Mouse (Mus musculus) heart, adult 18-20 months (tissue): ENCODE measurements around the gene Nrxn3. TPM values are rescaled to one million over a fixed set of nuclear protein-coding genes. Genes with fewer than 3 reads are reported as not detected.

Experiments used
- DNase-seq, 2 experiments: peaks; one replicate each; pipeline ENCODE4 v3.0.0; 2021 to 2022; ENCODE audit warnings: mixed read lengths in 1 of 2
- total RNA-seq, 2 experiments: library from RNA; stranded (reverse); gene quantifications; 2 replicates each; pipeline ENCODE4 v1.2.3; 2021

Gene Nrxn3
- total RNA-seq, 2 experiments from 2014 or later, result 0.10 to 0.15 TPM

DNA sequence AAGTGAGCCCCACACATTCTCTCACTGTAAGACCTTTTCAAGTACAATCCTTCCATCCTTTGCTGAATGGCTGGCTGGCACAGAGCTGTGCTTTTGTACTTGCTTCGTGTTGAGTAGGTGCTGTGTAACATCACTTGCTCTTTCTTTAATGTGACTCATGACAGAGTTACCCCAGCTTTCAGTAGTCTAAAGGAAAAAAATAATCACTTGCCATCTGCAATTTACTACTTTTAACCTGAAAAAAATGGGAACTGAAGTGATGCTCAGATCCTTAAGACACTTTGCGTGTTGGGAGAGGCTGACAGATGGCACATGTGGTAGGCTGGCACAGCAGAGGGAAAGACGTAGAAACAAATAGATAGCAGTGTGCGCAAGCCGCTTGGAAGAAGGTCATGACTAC is 987.8 kb downstream of the Nrxn3 start:
- no peak for DNase-seq

DNA sequence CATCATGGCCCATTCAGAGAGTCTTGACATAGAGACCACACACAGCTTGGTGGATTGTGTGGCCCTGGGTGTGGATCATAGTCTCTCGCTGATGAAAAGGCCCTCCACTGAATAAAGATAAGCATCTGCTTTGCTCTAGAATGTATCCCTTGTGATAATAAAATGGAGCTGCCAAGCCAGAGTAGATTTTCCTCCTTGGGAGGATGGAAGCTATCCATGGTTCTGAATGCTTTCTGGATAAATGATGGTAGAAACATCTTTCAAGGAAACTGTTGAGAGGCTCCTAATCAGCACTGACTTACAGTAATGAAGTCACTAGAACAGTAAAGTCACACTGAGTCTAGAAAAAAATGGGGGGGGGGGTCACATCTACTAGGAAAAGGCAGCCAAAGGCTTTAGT is 989.1 kb downstream of the Nrxn3 start:
- no peak for DNase-seq

DNA sequence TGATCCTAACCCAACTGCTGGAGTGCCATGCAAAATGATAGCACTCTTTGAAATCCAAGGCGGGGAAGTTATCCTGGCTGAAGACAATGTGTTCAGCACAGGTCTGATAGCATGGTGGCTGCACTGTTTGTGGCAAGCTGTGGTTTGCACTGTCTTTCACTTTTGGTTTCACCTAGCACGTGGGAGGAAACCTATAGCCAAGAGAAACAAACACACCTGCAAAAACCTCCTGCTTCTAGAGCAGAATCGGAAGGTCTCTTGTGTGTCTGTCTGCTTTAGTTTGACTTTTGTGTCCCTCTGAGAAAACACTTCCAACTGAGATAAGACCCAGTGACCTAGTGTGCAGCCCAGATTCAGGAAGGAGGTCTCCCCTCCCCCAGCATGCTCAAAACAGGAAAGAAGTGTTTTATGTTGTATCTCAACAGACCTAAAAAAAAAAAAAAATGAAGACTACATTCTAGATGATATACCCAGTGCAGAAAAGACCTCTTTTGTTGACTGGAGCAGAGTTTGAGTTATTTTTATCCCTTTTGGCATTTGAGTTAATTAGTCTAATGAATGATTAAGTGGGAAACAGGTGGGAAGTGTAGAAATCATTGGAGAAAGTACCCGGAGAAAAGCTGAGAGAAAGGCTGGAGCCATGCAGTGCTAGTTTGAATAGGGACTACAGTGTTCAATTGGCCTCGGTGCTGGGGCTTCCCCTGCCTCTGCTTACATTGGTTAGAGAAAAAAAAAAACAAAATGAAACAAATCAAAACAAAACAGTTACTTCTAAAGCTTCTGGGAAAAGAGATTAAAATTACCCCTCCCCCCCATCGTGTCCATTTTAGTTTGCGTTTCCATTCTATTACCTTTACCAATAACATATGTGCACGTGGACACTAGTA is 996.8 kb downstream of the Nrxn3 start:
- DNase-seq, result no peak

DNA sequence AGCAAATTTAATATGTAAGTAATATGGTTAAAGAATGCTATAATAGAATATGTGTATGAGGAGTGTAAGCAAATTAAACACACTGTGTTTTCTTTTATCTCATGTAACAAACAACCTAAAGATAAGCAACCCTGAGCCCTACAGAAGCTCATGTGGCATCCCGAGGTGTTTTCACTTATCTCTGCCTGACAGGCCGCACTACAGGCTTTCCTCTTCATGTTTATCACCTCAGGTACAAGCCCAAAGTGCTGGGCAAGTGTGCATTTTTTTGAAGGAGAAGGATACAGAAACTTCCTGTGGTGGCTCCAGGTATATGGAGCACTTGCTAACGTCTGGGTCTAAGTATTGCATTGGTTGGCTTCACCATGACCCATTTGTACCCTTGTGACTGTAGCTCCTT is 998.3 kb downstream of the Nrxn3 start:
- no peak for DNase-seq

DNA sequence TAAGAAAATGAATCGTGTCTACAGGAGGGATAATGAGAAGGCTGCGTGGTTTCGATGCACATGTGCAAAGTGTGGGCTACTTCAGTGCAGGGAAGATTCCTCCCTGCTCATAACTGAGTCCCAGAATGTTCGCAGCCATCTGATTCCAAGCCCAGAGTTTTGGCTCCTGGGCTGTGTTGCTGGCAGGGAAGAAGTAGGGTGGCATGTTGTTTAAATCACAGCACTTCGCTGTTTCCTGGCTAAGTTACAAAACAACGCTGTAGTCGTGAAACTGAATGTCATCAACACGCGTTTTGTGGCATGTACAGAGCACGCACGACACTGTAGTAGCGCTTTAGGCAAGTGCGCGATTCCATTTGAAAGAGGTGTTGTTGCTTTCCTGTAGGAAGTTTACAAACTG is 999.8 kb downstream of the Nrxn3 start:
- no peak for DNase-seq

DNA sequence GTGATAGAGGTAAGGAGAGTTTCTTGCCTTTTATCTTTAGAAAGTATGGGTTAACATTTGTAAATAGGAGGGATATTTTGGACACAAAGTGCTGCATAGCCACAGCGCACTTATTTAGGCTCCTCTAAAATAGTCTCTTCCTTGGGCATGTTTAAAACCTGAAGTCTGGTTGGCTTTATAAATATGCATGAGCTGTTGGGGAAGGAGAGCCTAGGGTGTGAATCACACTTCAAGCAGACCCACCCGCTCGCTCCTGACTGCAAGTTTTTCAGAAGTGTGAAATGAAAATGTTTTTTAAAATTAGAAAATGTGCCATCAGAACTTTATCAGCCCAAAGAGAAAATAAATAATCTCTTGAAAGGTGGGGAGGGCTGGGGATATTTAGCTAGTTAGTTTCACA is 1001.4 kb downstream of the Nrxn3 start:
- DNase-seq, result no peak

DNA sequence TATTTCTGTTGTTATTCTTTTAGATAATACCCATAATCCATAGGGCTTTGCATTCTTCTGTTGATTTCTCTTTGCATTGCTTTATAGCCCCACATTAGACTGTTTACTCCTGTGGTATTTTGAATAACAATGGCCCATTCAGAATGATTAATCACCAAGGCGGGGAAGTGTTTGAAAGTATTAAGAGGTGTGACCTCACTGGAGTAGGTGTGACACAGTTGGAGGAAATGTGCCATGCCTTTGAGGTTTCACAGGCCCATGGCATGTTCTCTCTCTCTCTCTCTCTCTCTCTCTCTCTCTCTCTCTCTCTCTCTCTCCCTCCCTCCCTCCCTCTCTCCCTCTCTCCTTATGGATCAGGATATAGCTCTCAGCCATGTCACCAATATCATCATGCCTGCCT is 1019.6 kb downstream of the Nrxn3 start:
- no peak for DNase-seq

DNA sequence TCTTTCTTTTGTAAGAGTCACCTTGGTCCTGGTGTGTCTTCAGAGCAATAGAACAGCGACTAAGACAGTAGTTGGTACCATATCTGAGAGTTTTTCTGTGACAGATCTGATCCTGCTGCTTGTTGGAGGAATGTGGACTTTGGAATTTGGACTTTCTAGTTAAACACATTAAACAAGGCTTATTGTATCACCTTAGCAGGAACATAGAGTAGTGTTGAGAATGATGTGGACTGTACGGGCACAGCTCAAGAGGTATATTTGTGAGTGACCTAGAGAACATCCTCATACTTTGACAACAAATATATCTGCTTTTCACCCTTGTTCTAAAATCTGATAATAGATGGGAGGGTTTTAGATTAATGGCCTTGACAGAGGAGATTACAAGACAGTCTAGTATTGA is 1020.1 kb downstream of the Nrxn3 start:
- DNase-seq, result no peak

DNA sequence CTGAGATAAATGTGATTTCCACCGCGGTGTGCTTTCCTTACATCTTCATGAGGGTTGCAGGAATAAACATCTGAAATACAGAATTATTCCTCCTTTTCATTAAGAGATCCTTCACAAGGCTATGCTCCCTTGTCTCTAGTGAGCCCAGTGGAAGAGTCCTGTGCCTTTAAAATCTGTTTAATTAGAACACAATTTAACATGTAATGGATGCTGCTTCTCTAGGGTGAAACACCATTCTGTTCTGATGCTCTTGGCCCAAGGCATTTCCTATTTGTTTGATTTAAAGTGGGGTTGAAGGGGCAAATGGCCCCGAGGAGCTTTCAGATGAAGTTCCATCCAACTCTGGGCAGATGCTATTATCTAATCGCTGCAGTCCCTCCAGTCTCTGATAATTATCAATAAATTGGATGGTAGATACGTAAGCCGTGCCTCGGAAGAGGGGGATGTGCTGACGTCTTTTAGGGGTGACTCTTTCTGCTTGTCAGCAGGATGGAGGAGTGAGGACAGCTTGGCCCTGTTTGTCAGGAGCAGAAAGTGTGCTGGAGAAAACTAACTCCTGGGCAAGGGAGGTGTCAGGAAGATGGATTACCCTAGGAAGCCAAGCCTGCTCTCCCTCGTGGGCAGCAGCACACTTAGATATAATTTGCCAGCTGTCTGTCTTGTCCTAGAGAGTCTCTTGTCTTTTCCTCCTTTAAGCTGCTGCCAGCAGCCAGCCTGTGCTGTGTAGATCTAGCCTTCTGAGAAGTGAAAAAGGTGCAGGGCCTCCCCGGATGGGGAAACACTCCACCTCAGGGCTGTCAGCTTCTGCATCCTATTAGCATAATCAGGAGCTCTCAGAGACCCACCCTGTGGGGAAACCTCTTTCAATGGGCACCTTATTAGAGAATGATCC is 1041.8 kb downstream of the Nrxn3 start:
- DNase-seq, result no peak

DNA sequence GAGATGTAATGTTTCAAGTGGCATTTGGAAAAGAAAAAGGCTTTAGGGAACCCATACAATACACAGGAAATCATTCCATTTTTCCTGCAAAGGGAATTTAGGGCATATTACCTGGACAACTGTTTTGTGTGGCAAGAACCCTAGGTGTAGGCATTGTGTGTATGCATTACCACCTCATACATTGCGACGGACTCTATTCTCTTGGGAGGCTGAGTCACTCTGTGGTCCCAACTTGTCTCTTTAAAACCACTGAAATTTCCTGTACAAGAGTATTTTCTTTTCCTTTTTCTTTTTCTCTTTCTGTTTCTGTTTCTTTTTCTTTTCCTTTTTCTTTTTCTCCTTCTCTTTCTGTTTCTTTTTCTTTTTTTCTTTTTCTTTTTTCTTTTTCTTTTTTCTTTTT is 1042.5 kb downstream of the Nrxn3 start:
- no peak for DNase-seq

DNA sequence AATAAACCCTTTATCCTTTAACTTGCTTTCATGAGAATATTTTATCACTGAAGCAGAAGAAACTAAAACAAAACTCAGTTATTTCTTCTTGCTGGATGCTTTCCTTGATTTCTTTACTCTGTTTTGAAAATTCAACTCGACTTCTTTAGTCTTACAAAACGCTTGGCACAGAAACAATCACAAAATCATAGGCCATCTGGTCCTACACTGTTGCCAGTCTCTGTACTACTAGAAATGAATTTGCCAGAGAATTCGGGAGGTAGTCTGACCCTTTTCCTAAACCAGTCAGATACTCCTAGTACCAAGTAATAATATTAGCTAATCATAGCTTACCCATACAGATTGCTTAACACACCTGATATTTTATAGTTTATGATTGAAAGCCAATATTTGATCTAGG is 1066.1 kb downstream of the Nrxn3 start:
- no peak for DNase-seq

DNA sequence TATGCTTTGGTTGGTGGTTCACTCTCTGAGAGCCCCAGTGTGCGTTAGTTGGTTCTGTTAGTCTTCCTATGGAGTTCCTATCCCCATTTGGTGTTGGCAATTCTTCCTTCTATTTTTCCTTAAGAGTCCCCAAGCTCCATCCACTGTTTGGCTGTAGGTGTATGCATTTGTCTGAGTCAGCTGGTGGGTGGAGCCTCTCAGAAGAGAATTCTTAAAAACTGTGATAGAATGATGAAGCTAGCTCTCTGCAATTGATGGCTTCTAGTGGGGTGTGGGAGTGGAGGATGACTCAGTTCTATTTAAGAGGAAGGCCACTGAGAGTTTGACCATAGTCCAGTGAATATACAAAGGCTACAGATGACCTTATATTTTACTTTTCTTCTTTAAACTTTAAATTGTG is 1067.3 kb downstream of the Nrxn3 start:
- DNase-seq, result no peak

DNA sequence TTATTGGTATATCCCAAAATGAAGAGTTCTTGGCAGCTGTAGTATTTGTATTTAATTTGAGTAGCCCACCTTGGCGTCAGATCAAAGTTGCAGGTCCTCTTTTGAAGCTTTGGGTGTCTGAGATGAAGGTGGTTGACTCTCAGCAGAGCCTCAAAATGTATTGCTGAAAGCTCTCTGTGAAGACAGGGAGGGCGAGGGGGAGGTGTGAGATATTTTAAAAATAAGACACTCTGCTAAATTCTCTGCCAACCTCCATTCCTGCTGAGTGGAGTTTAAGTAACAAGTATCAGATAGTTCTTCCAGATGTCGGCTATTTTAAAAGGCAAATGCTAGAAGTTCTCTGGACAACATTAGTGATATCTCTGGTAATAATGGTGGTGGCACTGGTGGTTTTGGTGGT is 1069.2 kb downstream of the Nrxn3 start:
- DNase-seq, result no peak

DNA sequence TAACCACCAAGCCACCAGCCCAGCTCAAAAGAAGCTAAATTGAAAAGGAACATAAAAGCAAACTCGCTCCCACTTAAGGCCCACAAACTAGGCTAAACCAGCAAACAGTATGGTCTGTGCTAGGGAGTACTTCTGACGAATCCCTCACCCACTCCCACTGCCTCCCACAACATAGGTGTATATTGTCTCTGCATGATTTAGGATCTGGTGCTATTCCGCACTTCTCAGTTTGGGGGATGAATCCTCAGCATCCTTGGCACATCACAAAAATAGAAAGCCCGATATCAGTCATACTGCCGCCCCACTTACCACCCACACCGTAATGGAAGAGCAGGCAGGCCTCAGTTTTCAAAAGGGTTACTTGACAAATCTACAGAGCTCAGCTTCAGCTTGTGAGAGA is 1072.1 kb downstream of the Nrxn3 start:
- DNase-seq, result no peak

DNA sequence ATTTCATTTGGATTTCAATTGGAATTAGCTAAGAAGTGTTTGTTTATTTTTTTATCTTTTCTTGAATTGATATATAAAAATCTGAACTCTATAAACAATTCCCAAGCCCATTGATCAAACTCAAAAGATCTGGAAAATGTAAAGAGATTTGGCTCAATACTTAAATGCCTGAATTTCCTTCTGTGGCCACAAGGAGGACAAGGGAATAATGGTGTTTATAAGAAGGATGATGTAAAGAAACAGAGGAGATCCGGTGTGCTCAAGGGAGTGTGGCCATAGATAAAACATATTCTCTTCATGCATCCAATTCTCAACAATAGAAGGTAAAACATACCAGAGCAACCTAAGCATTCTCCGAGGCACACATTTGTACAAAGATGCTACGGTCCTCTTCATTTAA is 1085.5 kb downstream of the Nrxn3 start:
- no peak for DNase-seq

DNA sequence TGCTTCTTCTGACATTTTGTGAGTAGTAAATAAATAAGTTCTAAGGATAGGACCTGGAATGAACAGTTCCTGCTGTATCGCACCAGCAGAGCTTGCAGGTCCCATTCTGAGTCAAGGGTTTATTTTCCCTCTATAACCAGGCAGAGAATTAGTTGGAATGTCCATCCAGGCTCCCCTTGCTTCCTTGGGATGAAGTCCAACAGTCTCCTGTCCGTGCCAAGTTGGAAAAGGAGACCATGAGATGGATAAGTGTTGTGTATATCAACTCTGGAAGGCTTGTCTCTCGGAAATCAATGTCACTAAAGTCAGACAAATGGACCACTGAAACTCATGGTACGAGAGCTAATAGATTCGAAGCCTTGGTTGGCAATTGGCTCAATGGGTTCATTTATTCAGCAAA is 1087.5 kb downstream of the Nrxn3 start:
- DNase-seq, result no peak

DNA sequence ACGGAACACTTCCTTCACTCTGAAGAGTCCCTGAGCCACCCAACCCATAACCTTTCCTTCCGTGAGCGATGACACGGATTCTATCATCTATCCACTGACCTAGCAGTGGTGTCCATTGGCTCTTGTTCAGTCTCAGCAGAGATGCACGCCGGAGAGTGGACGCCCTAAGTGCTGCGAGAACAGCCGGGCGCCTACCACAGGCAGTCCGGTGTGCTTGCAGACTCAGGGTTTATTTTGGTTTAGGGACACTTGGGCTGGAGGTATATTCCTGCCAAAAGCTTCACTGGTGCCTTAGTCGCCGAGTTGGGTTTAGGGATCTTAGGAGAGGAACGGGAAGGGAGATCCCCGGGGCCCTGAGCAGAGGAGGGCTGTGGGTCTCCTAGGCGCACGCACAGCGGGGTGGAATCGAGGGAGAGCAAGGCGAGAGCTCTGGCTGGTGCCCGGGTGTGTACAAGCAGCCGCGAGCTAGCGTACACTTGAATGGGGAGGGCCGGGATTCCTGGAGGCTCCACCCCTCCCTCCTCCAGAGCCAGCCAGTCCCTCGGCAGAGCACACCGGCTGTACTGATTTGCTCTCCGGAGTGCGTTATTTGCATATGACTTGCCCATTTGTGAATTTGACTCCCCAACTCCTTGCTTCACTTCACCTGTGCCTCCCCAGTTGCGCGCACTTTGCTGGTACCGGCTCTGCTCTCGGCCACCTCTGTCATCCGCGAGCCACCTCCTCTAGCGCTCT is 1089.3 kb downstream of the Nrxn3 start:
- peak; percentile 11 to 31 for DNase-seq

DNA sequence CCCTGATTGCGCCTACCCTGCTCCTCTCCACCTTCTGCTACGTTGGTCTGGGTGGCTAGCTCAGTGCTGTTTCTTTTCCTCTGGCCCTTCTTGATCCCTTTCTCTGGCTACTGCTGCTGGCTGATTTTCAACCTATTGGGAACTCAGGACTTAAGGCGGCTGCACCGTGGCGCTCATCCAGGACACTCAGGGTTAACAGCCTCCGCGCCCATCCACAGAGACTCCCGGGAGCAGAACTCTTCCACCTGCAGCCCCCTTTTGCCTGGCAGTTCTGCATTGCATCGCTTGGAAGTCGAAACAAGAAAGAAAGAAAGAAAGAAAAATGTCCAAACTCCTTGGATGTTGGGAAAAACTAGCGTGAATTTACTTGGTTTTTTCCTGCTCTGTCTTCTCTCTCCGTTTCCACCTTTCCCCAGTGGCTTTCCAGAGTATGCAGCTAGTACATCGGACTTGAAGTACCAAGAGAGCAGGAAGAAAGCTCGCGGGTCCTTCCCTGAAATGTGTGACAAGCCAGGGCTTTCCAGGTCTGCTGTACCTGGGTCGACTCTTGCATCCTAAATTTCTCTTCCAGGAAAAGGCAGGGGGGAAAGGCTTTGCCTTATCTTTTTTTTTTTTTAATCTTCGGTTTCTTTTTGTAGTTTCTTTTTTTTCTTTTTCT is 1090.0 kb downstream of the Nrxn3 start:
- no peak for DNase-seq

DNA sequence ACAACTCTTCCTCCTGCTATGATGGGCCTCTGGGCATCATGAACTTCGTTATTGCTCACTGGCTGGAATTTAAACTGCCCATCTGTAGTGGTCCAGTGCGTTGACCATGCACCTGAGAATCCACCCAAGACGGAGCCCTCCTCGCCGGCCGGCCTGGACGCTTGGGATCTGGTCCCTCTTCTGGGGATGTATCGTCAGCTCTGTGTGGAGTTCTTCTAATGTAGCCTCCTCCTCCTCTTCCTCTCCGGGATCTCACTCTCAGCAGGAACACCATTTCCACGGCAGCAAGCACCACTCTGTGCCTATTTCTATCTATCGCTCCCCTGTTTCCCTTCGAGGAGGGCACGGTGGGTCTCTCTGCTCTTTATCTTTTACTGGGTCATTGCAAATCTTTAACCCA is 1090.6 kb downstream of the Nrxn3 start:
- no peak for DNase-seq

DNA sequence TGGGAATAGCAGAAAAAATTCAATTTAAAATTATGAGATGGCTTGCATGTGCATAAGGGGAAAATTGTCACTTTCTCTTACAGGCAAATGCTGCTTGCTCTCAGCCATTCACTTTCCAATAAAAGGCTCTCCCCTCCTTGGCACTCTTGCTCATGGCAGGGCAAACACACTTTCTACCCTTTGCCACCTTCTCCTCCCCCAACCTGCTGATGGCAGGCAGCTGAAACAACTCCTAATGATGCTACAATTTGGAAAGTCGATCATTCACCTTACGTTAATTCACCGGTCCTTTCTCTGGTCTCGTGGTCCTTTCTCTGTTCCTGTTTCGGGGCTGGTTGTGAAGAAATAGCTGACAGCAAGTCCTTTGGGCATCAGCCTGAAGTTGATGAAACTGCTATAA is 1091.0 kb downstream of the Nrxn3 start:
- no peak for DNase-seq

DNA sequence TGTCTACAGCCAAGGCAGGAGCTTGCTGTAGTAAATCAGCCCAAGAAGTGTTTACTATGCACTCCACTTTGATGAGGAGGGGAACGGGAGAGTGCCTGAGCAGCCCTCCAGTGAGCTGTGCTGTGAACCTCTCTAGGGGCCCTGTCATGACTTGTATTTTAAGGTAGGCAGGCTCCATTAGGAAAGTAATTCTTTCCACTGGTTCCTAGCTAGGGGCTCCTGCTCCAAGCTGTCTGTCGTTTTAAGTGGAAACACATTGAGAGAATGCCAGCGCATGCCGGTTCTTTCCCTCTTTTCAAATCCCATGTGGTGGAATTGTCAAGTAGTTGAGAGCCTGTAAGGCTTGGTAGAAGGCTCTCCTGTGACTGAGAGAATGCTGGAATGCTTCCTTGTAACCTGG is 1091.9 kb downstream of the Nrxn3 start:
- no peak for DNase-seq

DNA sequence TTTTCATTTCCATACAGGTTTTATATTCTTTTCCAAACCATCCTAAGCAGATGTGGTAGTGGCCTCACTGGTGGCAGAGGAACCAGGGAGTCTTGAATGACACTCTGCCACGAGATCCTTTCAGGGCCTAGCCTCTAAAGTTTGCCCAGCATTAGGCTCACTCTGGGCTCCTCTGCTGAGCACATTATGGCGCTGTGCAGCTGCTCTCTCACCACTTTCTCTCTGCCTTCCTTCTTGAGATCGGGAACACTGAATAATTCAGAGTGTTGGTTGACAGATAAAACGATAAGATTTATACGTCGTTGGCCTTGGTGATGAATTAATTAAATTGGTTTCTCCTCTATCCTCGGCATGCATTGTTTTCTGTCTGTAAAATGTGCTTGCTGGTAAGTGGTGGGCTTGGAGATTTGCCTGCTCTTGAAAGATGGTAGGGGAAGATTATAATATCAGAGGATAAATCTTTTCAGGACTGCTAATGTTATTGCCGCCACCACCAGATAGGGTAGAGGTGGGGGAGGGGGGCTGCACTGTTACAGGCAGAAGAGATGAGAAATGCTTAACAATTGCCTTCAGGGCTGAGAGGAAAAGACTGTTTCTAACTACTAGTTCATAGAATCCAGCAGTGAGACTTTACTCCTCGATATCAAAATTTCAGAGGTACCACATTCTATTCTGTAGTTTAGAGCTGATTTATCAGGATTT is 1094.5 kb downstream of the Nrxn3 start:
- no peak for DNase-seq
